Mouse (Mus musculus): ENCODE measurements around the gene Rps3. TPM values are rescaled to one million over a fixed set of nuclear protein-coding genes. Genes with fewer than 3 reads are reported as not detected.

The Rps3 gene
- polyA plus RNA-seq, 1 experiment = 458 TPM

DNA sequence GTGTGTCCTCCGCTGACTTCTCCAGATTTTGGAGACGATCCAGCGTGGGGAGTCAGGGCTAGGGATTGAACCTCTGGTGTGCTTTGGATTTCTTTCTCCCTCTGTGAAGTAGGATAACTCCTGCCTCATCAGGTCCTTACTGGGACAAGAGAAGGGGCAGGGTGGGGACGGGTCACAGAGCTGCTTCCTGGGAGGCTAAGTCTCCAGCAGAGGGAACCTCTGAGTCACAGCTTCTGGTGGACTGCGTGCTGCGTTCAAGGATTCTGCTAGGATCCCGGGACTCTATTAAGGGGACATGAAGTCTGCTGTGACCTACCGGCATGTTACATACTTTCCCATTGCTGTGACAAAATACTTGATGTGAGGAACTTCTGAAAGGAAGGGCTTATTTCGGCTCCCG lies 44.7 kb downstream of the Rps3 start:
- H3K4me3 ChIP-seq (ENCODE audit: insufficient read depth, low read depth, low read length) = no peak overlapping the region
- peaks cover 13% of the 10 kb centered on the region for H3K4me1 ChIP-seq (ENCODE audit: control insufficient read depth, insufficient read depth, insufficient read length, low read length)
- no peak overlapping the region for H3K27ac ChIP-seq (replicated peaks; ENCODE audit: low read depth, low read length)

DNA sequence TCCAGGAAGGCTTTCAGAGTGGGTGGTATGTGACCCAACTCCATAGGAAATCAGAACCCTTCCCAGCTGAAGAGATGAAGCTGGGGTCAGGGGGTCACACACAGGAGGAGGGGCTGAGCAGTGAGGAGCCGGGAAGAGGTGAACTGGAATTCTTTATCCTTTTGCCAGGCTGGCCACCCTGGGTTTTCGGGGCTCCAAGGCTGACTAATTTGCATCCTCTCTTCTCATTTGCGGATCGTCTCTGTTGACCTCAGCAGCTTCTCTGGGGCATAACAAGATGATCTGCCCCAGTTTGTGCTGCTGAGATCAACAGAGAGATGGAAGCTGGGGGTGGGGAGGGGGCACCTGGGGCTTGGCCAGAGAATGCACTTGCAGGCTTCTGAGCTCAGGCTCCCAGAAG lies 47.0 kb downstream of the Rps3 start:
- peaks cover 7% of the 10 kb centered on the region for H3K4me1 ChIP-seq (ENCODE audit: control insufficient read depth, insufficient read depth, insufficient read length, low read length)
- H3K4me3 ChIP-seq (ENCODE audit: insufficient read depth, low read depth, low read length) = no peak overlapping the region
- no peak overlapping the region for H3K27ac ChIP-seq (replicated peaks; ENCODE audit: low read depth, low read length)

DNA sequence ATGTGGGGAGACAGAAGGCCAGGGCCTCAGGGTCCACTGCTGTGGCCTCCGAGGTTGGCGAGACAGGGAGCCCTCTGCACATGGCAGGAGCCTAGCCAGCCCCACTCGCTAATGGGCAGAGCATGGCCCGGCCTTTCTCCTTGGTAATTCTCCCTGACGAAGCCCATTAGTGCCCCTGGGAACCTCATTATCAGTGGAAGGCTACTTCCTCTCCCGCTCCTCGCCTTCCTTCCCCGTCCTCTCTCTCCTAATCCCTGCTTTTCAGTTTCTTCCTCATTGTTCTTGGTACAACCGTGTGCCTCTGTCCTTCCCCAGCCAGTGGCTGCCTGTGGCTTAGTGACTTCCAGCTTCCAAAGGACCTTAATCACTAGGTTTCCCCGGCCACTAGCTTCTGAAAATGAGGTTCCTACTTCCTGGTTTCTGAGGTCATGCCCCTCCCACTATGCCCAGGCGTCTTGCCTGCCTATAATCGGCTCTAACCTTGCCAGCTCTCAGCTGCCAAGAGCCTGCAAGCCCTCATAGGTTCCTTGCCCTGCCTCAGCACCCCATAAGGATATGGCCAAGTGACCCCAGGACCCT lies 48.8 kb downstream of the Rps3 start:
- peaks cover 4% of the 10 kb centered on the region; the same call in 1 of the 2 replicates for H3K4me1 ChIP-seq (ENCODE audit: control insufficient read depth, insufficient read depth, insufficient read length, low read length)
- no peak overlapping the region for H3K4me3 ChIP-seq (ENCODE audit: insufficient read depth, low read depth, low read length)
- H3K27ac ChIP-seq (replicated peaks; ENCODE audit: low read depth, low read length) = no peak overlapping the region

DNA sequence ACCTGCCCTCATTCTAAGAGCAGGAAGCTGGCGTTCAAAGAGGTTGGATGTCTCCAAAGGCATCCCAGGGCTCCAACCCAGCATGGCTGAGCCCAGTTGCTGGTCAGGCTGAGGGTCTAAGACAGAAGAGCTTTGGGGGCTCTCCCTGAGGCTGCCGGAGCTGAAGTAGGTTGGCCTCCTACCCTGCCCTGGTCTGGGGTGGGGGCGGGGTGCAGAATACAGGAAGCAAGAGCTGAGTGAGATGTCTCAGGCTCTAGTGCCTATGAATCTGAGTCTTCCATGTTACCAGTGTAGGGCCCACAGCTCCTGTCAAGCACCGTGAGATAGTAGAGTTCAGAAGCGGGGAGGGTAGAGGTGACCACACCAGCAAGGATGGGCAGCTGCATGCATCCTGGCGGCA lies 50.7 kb downstream of the Rps3 start:
- Histone ChIP-seq H3K4me3 (ENCODE audit: insufficient read depth, low read depth, low read length) (no peak overlapping the region), H3K4me1 (ENCODE audit: control insufficient read depth, insufficient read depth, insufficient read length, low read length) (peaks cover 14% of the 10 kb centered on the region), H3K27ac (replicated peaks; ENCODE audit: low read depth, low read length) (no peak overlapping the region)

DNA sequence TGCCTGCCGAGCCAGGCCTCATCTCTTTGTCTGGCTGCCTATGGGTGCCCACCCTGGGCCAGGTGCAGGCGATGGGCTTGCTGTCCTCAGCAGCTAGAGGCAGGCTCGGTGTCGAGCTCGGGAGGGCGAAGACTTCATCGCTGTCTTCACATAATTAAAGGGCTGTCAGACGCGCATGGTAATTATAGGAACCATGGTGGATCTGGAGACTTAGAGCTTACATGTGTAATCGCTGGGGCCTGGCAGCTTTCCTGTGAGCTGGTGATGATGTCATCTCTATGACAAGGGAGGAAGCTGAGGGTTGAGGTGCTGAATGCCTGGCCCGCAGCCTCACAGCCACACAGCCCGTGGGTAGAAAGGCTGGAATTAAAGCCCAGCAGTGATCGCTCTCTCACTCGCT lies 51.3 kb downstream of the Rps3 start:
- H3K4me1 ChIP-seq (ENCODE audit: control insufficient read depth, insufficient read depth, insufficient read length, low read length) = peaks cover 17% of the 10 kb centered on the region
- no peak overlapping the region for H3K27ac ChIP-seq (replicated peaks; ENCODE audit: low read depth, low read length)
- no peak overlapping the region for H3K4me3 ChIP-seq (ENCODE audit: insufficient read depth, low read depth, low read length)

DNA sequence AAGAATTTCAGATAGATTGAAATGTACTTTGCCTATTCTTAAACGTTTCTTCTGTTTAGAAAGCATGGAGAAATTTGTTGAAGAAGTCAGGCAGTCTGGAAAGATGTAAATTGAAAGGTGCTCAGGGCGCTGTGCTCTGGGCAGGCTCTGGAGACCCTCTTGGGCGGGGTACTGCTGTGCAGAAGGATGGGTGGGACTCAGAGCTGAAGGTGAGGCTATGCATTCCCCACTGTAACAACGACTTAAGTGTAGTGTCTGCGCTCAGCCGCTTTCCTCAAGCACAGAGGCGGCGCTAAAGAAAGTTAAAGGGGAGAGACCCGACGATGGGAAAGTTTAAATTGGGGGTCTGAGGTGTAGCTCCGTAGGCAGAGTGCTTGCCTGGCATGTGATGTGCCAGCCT lies 53.3 kb downstream of the Rps3 start:
- no peak overlapping the region for H3K4me3 ChIP-seq (ENCODE audit: insufficient read depth, low read depth, low read length)
- H3K27ac ChIP-seq (replicated peaks; ENCODE audit: low read depth, low read length) = no peak overlapping the region
- H3K4me1 ChIP-seq (ENCODE audit: control insufficient read depth, insufficient read depth, insufficient read length, low read length) = peaks cover 21% of the 10 kb centered on the region

DNA sequence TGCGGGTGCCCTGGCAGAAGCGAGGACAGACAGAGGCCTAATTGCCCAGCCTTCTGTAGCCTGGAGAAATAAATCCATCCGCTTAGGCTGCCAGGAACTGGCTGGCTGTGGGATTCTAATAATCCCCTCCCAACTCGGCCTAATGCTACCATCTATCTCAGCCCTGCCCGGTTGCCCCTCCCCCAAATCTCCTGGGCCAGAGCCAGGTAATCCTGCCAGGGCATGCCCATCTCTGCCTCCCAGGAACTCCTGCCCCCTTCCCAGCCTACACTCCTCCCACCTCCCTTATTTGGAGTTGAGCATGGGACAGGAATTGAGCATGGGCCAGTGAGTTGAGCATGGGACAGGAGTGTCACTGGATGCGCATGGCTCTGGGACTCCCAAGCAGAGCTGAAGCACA lies 53.8 kb downstream of the Rps3 start:
- Histone ChIP-seq H3K4me1 (ENCODE audit: control insufficient read depth, insufficient read depth, insufficient read length, low read length) (peaks cover 19% of the 10 kb centered on the region), H3K4me3 (ENCODE audit: insufficient read depth, low read depth, low read length) (no peak overlapping the region), H3K27ac (replicated peaks; ENCODE audit: low read depth, low read length) (no peak overlapping the region)

DNA sequence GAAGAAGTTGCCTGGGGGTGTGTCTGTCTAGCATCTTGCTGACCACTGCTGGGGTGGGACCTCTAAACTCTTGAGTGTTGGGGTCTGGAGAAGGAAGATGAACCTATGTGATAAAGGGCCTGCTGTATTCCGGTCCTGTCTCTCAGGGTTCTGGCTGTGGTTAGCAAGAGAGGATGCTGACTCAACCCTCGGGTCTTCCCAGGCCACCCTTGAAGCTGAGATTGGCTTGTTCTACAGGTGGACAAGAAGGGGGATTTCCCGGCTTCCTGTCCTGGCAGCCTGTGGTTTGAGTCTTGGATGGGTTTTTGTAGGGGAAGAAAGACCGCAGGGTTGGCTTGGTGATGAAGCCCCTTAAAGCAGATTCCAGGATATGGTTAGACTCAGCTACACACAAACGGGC lies 54.7 kb downstream of the Rps3 start:
- Histone ChIP-seq H3K4me1 (ENCODE audit: control insufficient read depth, insufficient read depth, insufficient read length, low read length) (peaks cover 16% of the 10 kb centered on the region), H3K4me3 (ENCODE audit: insufficient read depth, low read depth, low read length) (no peak overlapping the region), H3K27ac (replicated peaks; ENCODE audit: low read depth, low read length) (no peak overlapping the region)

DNA sequence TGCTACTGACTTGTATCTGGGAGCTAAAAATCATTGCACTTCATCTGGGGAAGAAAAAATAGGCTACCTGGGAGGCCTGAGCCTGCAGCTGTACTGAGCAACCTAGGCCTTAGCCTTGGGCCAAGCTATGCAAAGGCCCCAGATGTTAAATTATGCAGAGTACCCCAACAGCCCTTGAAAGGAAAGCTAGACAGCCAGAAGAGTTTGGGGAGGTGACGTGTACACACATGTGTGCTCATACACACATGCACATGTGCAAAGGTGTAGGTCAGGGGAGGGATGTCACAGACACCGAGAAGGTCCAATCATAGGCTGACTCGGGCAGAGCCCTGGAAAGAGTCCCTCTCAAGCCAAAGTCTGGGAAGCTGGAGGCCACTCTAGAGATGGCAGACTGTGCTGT lies 55.6 kb downstream of the Rps3 start:
- no peak overlapping the region for H3K4me3 ChIP-seq (ENCODE audit: insufficient read depth, low read depth, low read length)
- no peak overlapping the region for H3K27ac ChIP-seq (replicated peaks; ENCODE audit: low read depth, low read length)
- peaks cover 16% of the 10 kb centered on the region for H3K4me1 ChIP-seq (ENCODE audit: control insufficient read depth, insufficient read depth, insufficient read length, low read length)

Other genes with a start within 250 kb of the Rps3 start
- gene Mogat2, start 245.1 kb downstream of the Rps3 start, polyA plus RNA-seq (2012; ENCODE audit: insufficient read depth, insufficient read length, missing spikeins) = 0.59 and 1.3 TPM in 2 replicates
- gene Map6, start 216.3 kb downstream of the Rps3 start, polyA plus RNA-seq (2012; ENCODE audit: insufficient read depth, insufficient read length, missing spikeins) = 9.4 and 18.8 TPM in 2 replicates
- gene Serpinh1, start 130.5 kb downstream of the Rps3 start, polyA plus RNA-seq (2012; ENCODE audit: insufficient read depth, insufficient read length, missing spikeins) = 245 and 533 TPM in 2 replicates
- gene Gdpd5, start 102.3 kb downstream of the Rps3 start, polyA plus RNA-seq (2012; ENCODE audit: insufficient read depth, insufficient read length, missing spikeins) = 10.1 and 10.9 TPM in 2 replicates
- not detected in 2 replicates for gene Klhl35, start 17.7 kb downstream of the Rps3 start, polyA plus RNA-seq (2012; ENCODE audit: insufficient read depth, insufficient read length, missing spikeins)
- 10.7 and 14.7 TPM in 2 replicates for gene Arrb1, start 51.7 kb upstream of the Rps3 start, polyA plus RNA-seq (2012; ENCODE audit: insufficient read depth, insufficient read length, missing spikeins)
- 4.5 TPM in 2 replicates for gene Tpbgl, start 143.4 kb upstream of the Rps3 start, polyA plus RNA-seq (2012; ENCODE audit: insufficient read depth, insufficient read length, missing spikeins)
- 8.4 and 9.7 TPM in 2 replicates for gene Slco2b1, start 227.6 kb upstream of the Rps3 start, polyA plus RNA-seq (2012; ENCODE audit: insufficient read depth, insufficient read length, missing spikeins)
- not detected in 2 replicates for gene Olfr520, start 246.5 kb upstream of the Rps3 start, polyA plus RNA-seq (2012; ENCODE audit: insufficient read depth, insufficient read length, missing spikeins)

Data from brown adipose tissue, adult 24 weeks (tissue).